Mouse (Mus musculus): ENCODE results near the gene Bid.

- TF ChIP-seq POLR2A (IDR thresholded peaks at IDR 0.05; ENCODE audit: extremely low read depth, insufficient read depth, low read length) (no peak), CTCF (IDR thresholded peaks at IDR 0.05; ENCODE audit: extremely low read depth, insufficient read depth, low read length) (no peak)
These were observed 32.2 kb downstream of the Bid start for GRCm38 (mm10) chr6:120884436-120884835.

All from cortical plate, adult 2 months (tissue).